Mouse (Mus musculus) megakaryocyte-erythroid progenitor cell, adult 5 weeks (primary cell): ENCODE results near the gene Cd86. TPM values are rescaled to one million over a fixed set of nuclear protein-coding genes. Genes with fewer than 3 reads are reported as not detected.

Experiments used
- polyA plus RNA-seq: library from polyadenylated mRNA; stranded (reverse); fragments of >175 nt; gene quantifications from 2 replicates; pipeline ENCODE4 v1.2.3, GENCODE M21; 2012

Gene Cd86
- 0.28 and 0.30 TPM in 2 replicates for polyA plus RNA-seq

DNA sequence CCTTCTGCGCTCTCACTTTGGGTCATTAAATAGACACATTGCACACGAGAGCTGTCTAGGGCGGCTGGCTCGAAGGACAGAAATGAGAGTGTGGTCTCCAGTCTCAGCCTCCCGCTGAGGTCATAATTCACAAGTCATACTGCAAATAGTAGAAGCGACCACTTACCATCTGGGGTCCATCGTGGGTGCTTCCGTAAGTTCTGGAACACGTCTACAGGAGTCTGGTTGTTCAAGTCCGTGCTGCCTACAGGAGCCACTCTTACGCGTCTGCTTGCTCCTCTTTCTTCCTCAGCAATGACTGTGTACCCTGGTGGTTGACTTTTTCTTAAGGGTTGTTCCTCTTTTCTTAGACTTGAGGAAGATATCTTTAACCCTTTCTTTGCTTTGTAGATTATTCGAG, at the start of gene Cd86:
Gene Cd86 (minus strand): TSS at position 300 of the 400 bp plus-strand sequence.

DNA sequence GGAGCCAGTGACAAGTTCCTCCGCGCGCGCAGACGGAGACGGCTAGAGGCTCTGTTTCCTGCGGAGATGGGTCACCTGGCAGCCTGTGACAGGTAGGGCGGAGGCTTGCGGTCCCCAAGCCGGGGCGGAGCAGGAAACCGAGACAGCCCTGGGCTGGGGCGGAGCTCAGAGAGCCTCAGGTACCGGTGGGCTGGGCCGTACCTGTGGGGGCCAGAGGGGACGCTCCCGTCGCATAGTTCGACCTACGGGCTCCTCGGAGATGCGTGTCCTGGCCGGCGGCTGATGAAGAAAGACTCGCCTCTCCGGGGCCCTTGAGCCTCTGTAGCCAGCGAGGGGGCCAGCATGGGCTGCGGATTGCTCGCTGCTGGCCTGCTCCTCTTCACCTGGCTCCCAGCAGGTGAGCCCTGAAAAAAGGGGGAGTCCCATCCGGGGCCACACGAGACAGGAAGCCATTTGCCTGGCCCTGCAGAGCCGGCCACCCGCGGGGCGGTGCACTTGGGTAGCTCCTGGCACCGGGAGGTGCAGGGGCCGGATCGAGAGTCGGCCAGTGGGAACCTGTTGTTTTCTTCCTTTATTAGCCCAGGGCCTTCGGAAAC, 28.0 kb upstream of the Cd86 start, which contains the start of gene Ildr1:
Gene Ildr1 (plus strand): TSS at position 161 of the 596 bp plus-strand sequence.

GRCm38 (mm10) chr16:36561386-36562338, 104.2 kb downstream of the Cd86 start, which contains the start of gene Casr:
Gene Casr (minus strand): TSS chr16:36562141.

Other genes starting within 250 kb of the Cd86 start
- gene Stfa3, start 210.7 kb downstream of the Cd86 start, polyA plus RNA-seq: 0.38 TPM in 1 of 2 replicates, not detected in the other
- not detected in 2 replicates for gene Casr, start 103.9 kb downstream of the Cd86 start, polyA plus RNA-seq
- 0.32 and 0.44 TPM in 2 replicates for gene Ildr1, start 27.9 kb upstream of the Cd86 start, polyA plus RNA-seq
- 0.48 and 1.3 TPM in 2 replicates for gene Slc15a2, start 118.9 kb upstream of the Cd86 start, polyA plus RNA-seq
- gene Iqcb1, start 162.3 kb upstream of the Cd86 start, polyA plus RNA-seq: 2.1 and 4.8 TPM in 2 replicates
- 0.06 TPM in 2 replicates for gene Eaf2, start 208.9 kb upstream of the Cd86 start, polyA plus RNA-seq
- 9.5 and 13.7 TPM in 2 replicates for gene Golgb1, start 209.1 kb upstream of the Cd86 start, polyA plus RNA-seq